Comparison of ENCODE assay signal across 23 mouse cellular contexts in genomic region chr13:39427996-39428395, GRCm38 (mm10).
A peak's percentile ranks its signal among the peaks of the same experiment; 100 is the strongest.
DNase-seq lines count a peak whose midpoint lies in the region; ATAC-seq and TF ChIP-seq lines count a peak whose summit lies in the region.
"Had no signal": no experiment of that assay in that cellular context is flagged by ENCODE, and none has a peak within 500 bp of the region (broad histone marks: within the 10 kb centered on the region; RNA-seq: fewer than 3 reads in every experiment).

No protein-coding gene starts in this region.

- no peak for ATAC-seq in liver, embryonic 12.5 days
- ATAC-seq: CD4-positive, CD25-positive, alpha-beta regulatory T cell, adult 4 months; forebrain, embryonic 14.5 days; forebrain, embryonic 16.5 days; Patski had no signal

- TF ChIP-seq POLR2A in liver, adult 2 months (IDR thresholded peaks at IDR 0.05; ENCODE audit: extremely low read depth, insufficient read depth, low read length): no peak

- no peaks in the 10 kb centered on the region for H3K36me3 ChIP-seq in liver, adult 2 months (ENCODE audit: control insufficient read depth, insufficient read depth, low read length)
- H3K36me3 ChIP-seq in liver, embryonic 12.5 days: no peaks in the 10 kb centered on the region
- H3K36me3 ChIP-seq: embryonic facial prominence, embryonic 13.5 days; embryonic facial prominence, embryonic 15.5 days; forebrain, embryonic 10.5 days; forebrain, embryonic 12.5 days; G1E had no signal

- peak; percentile 6 for DNase-seq in adrenal gland, adult 2 months
- DNase-seq in adrenal gland, adult 8-10 months: no peak
- DNase-seq in liver, adult 2 months (ENCODE audit: extremely low read depth, low read depth, low spot score): peak; percentile 84
- no peak for DNase-seq in spleen, adult 18-20 months
- DNase-seq: B cell, adult 2 months; cerebellum, adult 18-20 months; cerebellum, adult 8-10 months; cerebellum, adult 9-11 months; cerebellum, postnatal 14 days; cerebellum, postnatal 36 days; embryo, embryonic 11 days had no signal

- no peaks in the 10 kb centered on the region for H3K27me3 ChIP-seq in liver, adult 2 months (ENCODE audit: control insufficient read depth, insufficient read depth, low read length)
- no peaks in the 10 kb centered on the region for H3K27me3 ChIP-seq in liver, embryonic 12.5 days (replicated peaks)
- H3K27me3 ChIP-seq: CH12.LX; embryonic facial prominence, embryonic 13.5 days; embryonic facial prominence, embryonic 15.5 days; forebrain, embryonic 12.5 days had no signal

- no peak overlapping the region for H3K9ac ChIP-seq in liver, adult 2 months (ENCODE audit: low read depth, low read length)
- no peak overlapping the region for H3K9ac ChIP-seq in liver, embryonic 12.5 days
- H3K9ac ChIP-seq: embryonic facial prominence, embryonic 13.5 days; embryonic facial prominence, embryonic 15.5 days; forebrain, embryonic 12.5 days had no signal

- H3K27ac ChIP-seq in liver, adult 2 months (replicated peaks; ENCODE audit: insufficient read depth, low read depth, low read length): no peak overlapping the region
- no peak overlapping the region for H3K27ac ChIP-seq in liver, embryonic 12.5 days
- H3K27ac ChIP-seq: embryonic facial prominence, embryonic 13.5 days; embryonic facial prominence, embryonic 15.5 days; forebrain, embryonic 10.5 days; forebrain, embryonic 12.5 days had no signal

- no peak overlapping the region for H3K4me3 ChIP-seq in liver, adult 2 months (ENCODE audit: insufficient read depth, low read depth, low read length)
- H3K4me3 ChIP-seq in liver, embryonic 12.5 days: no peak overlapping the region
- H3K4me3 ChIP-seq: embryonic facial prominence, embryonic 13.5 days; embryonic facial prominence, embryonic 15.5 days; erythroblast, embryonic 14.5 days; forebrain, embryonic 10.5 days; forebrain, embryonic 12.5 days had no signal

- 13% methylated on average over 3 of the region's 3 CpGs for WGBS in liver, adult 2 months
- WGBS in liver, embryonic 12.5 days (ENCODE audit: insufficient replicate concordance): 72% methylated on average over 3 of the region's 3 CpGs

- no peaks in the 10 kb centered on the region for H3K79me2 ChIP-seq in liver, adult 2 months (ENCODE audit: control insufficient read depth, insufficient read depth, low read length)

- H3K4me2 ChIP-seq in liver, embryonic 12.5 days: no peak overlapping the region
- H3K4me2 ChIP-seq: embryonic facial prominence, embryonic 13.5 days; embryonic facial prominence, embryonic 15.5 days; forebrain, embryonic 12.5 days had no signal

- TF ChIP-seq CTCF in liver, adult 2 months (IDR thresholded peaks at IDR 0.05; ENCODE audit: low read depth, low read length): no peak

- no peaks in the 10 kb centered on the region for H3K4me1 ChIP-seq in liver, adult 2 months (ENCODE audit: control insufficient read depth, insufficient read depth, low read length)
- no peaks in the 10 kb centered on the region for H3K4me1 ChIP-seq in liver, embryonic 12.5 days
- H3K4me1 ChIP-seq: embryonic facial prominence, embryonic 15.5 days; forebrain, embryonic 10.5 days; forebrain, embryonic 12.5 days had no signal

- H3K9me3 ChIP-seq in liver, embryonic 12.5 days (replicated peaks): no peaks in the 10 kb centered on the region
- H3K9me3 ChIP-seq: embryonic facial prominence, embryonic 13.5 days; embryonic facial prominence, embryonic 15.5 days; forebrain, embryonic 10.5 days; forebrain, embryonic 12.5 days had no signal

Comparison
In these comparisons a context has a peak if more than half of its experiments do, and no peak if none do; other contexts are left out.
1. DNase-seq: peak in adrenal gland, adult 2 months (single experiment) and liver, adult 2 months (single experiment); none in adrenal gland, adult 8-10 months (single experiment) and spleen, adult 18-20 months (0 of 2).